Mouse (Mus musculus) T-cell, adult 66 days (primary cell): ENCODE results near the gene Trpc4. TPM values are rescaled to one million over a fixed set of nuclear protein-coding genes. Genes with fewer than 3 reads are reported as not detected.

Experiments used
- total RNA-seq, 2 experiments: library from RNA; stranded (reverse); gene quantifications; 3 replicates in 1 of 2; 4 replicates in 1 of 2; pipeline ENCODE4 v1.2.4; 2023

Gene Trpc4
- total RNA-seq = not detected

GRCm38 (mm10) chr3:54155639-54156315 is at the start of gene Trpc4:
Gene Trpc4 (plus strand): TSS chr3:54156035.

DNA sequence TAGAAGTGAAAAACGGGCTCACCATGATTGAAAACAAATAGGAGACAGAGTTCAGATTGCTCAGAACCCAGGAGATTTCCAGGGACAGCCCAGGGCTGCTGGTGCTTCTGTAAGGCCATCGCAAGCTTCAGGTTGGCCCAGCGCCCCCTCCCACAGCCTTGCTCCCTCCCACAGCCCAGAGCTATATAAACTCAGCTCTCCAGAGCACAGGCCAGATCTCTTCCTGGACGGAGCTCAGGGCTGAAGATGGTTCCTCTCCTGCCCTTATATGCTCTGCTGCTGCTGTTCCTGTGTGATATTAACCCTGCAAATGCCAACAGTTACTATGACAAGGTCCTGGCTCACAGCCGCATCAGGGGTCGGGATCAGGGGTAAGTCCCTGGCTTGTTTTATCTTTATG is 205.1 kb downstream of the Trpc4 start, which contains the start of gene Postn:
Gene Postn (plus strand): TSS at position 213 of the 400 bp plus-strand sequence.

Other genes starting within 250 kb of the Trpc4 start
- gene Postn, start 205.1 kb downstream of the Trpc4 start, total RNA-seq = under 1 TPM; 0.44 to 0.58 TPM